Mouse (Mus musculus) left cerebral cortex, adult 18-20 months (tissue): ENCODE measurements around the gene Tirap. TPM values are rescaled to one million over a fixed set of nuclear protein-coding genes. Genes with fewer than 3 reads are reported as not detected.

Experiments used
- DNase-seq, 2 experiments: peaks; one replicate each; pipeline ENCODE4 v3.0.0; 2021 to 2022; ENCODE audit warnings: low spot score in 2 of 2, mixed read lengths in 1 of 2
- total RNA-seq, 2 experiments: library from RNA; stranded (reverse); gene quantifications; 2 replicates each; pipeline ENCODE4 v1.2.3; 2021

Gene Tirap
- total RNA-seq, 2 experiments from 2014 or later: 2.4 to 2.7 TPM

DNA sequence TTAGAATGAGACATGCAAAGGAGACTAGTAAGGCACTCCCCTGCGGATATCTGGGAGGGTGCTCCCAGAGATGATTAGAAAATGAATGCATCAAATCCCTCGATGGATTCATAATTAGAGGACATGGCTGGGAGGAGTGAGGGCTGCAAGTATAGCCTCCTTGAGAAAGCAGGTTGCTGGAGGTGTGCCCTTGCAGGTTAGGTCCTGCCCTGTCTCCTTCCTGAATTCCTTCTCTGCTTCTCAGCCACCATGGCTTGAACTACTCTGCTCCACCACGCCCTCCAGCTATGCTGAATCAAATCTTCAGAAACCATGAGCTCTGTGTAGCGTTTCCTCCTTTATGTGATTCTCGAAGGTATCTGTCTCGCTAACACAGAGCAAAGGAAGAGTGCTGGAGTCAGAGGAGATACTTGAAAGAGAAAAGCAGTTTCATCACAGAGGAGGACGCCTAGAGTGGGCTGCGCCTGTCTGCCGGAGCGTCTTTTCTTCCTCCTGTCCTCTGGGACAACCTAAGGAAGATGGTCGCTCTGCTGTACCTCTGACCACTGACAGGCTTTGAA, 7.0 kb downstream of the Tirap start:
- no peak for DNase-seq

- peak; percentile 48 to 58 for DNase-seq
Measured at GRCm38 (mm10) chr9:35188700-35189099, 11.4 kb downstream of the Tirap start.

- DNase-seq: no peak
Measured at GRCm38 (mm10) chr9:35187351-35187903, 12.7 kb downstream of the Tirap start.

DNA sequence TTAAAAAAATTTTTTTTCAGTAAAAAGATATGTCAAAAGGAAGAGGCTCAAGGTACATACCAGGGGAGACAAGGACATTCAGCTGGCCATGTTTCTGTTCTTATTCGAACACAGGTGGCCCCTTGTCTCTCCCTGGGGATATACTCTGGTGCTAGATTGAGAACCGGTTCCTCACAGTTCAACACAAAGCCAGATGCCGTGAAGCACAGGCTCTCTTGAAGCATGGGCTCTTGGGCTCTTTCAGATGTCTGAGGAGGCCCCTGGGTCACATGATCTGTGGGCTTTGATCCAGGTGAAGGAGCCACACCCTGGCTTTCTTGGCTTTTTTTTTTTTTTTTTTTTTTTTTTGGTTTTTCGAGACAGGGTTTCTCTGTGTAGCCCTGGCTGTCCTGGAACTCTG, 13.7 kb downstream of the Tirap start:
- no peak for DNase-seq

GRCm38 (mm10) chr9:35183359-35183758, 16.7 kb downstream of the Tirap start:
- no peak for DNase-seq

DNA sequence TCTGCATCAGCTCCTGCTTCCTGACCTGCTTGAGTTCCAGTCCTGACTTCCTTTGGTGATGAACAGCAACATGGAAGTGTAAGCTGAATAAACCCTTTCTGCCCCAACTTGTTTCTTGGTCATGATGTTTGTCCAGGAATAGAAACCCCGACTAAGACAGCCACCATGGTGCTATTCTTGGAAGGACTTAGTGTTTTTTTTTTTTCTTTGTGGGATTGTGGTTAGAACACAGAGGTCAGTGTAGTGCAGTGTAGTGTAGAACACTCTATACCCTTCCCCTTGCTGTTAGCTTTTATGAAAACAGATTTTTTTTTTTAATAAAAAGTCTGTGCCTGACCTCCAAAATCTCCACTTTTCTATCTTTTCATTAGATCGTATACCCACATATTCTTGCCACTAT, 17.3 kb downstream of the Tirap start:
- DNase-seq: no peak

- DNase-seq: no peak
Measured at GRCm38 (mm10) chr9:35176124-35176659, 23.9 kb downstream of the Tirap start.

DNA sequence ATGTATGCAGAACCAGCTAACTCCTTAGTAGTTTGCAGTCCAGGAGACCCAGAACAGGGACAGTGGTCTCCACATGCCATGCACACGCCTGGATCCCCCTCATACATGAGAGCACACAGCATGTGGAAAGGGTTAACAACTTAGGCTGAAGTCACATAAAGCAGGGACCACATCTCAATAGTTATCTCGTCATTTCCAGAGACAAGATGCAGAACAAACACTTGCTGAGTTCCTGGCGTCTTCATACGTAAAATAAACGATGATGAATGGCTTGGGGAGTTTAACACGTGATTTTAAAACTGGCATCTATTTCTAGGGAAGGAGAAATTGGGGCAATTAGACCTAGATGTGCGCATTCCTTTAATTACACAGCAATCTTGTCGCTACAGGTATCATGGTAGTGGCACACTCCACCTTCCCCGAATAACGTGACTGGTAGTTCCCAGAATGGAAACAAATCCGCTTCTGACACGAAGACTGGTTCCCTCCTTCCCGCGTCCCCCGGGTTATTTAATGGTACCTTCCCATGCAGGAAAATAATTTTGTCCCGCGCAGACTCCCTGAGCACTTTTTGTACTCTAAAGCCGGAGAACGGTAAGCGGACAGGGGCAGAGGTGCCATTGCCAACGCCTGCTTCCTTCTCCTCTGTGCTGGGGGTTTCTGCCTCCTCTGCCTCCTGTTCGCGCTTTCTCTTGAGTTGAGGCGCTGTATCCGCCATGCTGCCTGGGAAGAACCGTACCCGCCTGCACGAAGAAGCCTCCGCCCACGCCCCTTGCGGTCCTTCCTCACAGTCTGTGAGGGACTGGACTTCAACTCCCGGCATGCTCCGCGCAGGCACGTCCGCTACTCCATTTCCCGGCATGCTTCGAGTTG, 24.6 kb downstream of the Tirap start, which contains the start of gene Dcps:
Gene Dcps, minus strand, starts transcription at position 811 of the 873 bp plus-strand sequence.
- peak; percentile 98 for DNase-seq

- no peak for DNase-seq
Measured at GRCm38 (mm10) chr9:35173331-35173730, 26.8 kb downstream of the Tirap start.

DNA sequence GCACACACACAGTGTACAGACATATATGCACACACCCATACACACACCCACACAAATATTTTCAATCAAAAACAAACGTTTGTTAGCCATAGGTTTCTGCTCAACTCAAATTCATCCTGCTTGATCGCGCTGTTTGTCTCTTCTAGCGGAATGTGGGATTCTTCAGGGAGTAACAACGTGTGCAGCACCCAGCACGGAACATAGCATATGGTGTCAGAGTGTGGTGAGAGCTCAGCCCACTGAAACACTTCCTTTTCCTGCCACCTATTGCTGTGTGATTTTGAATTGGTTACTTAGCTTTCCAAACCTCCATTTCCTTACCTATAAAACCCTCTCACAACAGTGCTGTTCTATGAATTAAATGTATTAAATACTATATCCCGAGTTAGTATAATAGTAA, 30.0 kb downstream of the Tirap start:
- no peak for DNase-seq

- DNase-seq: no peak
Measured at GRCm38 (mm10) chr9:35166798-35167635, 33.1 kb downstream of the Tirap start.

DNA sequence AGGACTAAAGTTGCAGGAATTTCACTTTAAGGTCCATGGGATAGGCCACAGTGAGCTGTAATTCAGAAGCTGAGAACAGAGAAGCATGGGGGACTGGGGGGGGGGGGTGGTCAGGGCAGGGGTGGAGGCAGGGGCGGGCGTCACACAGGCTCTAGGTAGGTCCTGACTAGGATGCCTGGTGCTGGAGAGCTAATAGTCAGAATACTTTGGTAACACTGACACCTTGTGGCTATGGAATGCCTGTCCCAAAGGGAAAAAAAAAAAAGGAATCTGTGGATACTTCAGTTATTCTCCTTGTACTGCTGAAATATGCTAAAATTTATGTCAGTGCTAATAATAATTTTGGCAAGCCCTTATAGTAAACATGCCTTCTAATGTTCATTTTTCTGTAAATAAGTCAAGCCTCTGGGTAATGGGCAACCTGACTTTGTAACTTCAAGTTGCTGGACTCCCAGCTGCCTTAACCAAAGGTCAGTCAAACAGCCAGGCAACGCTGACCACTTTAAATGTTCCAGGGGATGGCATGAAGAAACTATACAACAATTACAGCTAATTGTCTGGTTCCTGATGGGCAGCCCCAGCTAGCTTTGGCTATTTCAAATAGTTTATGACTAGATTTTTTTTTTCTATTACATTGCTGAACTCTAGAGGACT, 33.8 kb downstream of the Tirap start:
- DNase-seq: no peak

DNA sequence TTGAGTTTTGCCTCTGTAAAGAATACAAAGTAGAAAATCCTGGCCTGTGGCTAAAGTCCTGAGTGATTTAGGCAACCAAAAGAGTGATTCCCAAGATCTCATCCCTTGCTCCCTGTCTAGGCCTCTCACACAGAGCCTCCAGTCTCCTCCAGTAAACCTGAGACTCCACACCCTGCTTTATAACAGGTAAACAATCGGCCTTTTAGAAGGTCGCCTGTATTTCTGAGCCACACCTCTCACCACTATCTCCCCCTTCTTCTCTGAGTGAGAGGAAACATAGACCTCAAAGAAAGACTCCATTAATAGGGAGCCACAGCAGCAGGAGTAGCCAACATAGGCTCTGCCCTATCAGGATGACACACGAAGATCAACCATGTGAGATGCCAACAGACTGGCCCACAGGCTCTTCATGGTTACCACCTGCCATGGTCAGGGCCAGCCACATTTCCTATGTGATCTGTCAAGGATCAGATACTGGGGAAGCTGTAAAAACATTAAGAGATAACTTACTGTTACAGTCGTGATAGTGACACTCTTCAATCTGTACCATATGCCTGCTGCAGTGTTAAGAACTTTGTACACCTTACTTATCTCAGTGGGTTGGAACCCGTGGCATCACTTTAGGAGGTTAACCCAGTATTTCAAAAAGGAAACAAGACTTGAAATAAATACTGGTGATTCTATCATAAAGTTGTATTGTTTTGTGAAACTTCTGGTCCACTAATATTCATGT, 35.8 kb downstream of the Tirap start:
- no peak for DNase-seq

DNA sequence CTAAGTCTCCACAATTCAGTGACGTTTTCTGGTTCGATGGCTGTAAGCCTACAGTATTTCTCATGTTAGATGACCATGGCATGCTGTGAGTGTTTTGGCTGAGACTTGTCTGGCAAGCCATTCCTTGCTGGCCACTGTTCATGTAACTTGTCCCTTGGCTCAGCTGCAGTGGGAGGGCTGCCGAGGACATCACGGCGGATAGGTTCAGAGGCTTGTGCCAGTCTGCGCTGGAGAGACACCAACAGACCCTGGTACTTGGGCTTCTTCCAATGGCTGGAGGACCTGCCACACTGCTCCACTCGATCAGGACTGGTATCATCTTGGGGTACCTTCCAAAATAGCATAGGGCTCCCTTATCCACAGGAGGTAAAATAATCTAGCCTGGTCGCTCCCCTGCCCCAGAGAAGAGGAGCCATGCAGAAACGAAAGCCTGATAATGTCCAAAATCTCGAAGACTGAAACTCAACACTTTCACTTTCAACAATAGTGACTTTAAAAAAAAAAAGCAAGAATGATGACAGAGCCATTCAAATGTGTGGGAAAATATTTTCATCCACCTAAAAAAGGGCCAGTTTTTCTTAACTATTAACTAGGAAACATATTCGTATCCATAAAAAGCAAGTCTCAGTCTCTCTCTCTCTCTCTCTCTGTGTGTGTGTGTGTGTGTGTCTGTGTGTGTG, 36.9 kb downstream of the Tirap start:
- peak in 1 of 2 experiments; percentile 15 for DNase-seq

DNA sequence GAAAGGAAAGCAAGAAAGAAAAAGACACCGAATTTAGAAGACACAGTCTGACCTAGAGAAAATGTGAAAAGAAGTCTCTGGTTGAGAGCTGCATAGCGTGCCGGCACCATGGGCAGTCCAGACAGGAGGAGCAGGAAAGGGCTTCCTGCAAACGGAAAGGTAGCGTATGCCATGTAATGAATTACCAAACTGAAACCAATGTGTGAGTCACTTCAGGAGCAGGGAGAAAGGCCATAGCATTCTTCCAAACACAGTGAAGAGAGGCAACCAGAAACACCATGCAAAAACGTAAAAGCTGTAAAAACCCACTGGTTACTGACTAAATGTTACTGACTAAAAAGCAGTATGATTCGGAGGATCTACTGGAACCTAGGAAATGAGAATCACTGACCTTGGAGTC, 38.4 kb downstream of the Tirap start:
- DNase-seq: no peak

GRCm38 (mm10) chr9:35160662-35161061, 39.4 kb downstream of the Tirap start:
- no peak for DNase-seq

DNA sequence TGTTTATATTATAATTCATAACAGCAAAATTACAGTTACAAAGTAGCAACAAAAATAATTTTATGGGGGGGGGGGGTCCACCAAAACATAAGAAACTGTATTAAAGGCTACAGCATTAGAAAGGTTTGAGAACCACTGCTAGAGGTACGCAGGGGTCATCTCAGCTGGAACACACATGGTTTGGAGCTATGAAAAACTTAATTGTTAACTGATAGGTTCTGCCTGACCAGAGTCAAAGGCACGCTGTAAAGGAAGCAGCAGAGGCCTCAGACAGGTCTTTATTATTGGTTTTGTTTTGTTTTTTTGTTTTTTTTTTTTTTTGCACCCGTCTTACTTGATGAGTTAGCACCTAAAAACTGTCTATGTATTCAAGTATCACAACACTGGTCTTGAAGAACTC, 41.6 kb downstream of the Tirap start:
- DNase-seq: no peak

DNA sequence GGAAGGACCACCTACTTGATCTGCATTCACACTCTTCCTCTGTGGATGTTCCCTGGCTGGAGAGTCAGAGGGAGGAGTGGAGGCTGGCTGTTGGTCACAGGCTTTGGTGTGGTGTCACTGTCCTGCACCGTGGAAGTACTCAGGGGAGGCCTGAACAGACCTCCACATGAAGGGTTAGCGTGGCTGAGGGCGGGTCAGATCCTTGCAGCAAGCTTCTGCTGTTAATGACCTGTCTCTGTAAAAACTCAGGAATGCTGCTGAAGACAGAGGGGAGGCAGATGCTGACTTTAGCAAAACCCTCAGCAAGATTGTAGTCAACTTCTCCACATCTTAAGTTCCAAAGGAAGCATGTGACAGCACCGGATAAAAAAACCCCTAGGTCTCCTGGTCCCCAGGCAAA, 43.2 kb downstream of the Tirap start:
- no peak for DNase-seq

GRCm38 (mm10) chr9:35156002-35156710, 43.9 kb downstream of the Tirap start:
- DNase-seq: peak; percentile 17 to 35
